22 mouse cellular contexts compared by ENCODE assay signal in the genomic region with DNA sequence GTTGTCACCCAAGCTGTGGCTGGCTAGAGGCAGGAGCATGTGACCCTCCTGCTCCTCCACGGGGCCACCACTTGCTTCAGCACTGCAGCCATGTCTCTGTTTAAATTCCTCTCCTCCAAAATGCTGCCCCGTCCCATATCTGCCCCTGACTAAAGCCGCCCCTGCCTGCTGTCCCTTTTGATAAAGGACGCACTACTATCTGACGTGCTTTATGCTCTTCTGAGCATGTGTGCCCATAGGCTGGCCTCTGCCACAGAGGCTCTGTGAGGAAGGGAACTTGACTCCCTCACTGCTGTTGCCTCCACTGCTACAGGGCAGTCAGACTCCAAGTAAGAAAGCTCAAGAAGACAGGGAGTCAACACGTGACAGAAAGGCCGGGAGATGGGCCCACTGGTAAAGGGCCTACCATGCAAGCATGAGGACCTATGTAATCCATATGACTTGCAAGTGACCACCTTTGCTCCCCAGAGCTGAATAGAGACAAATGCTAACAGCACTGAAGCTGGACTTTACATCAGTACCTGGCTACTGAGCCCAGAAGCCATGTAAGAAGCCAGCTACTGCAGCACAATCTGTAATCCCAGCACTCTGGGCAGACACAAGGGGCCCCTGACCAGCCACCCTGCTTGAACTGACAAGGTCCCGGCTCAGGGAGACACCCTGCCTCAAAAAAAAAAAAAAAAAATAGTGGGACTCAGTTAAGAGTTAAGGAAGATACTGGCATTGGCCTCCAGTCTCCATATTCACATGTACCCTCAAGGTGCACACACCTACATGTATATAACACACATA. TPM values are rescaled to one million over a fixed set of nuclear protein-coding genes. Genes with fewer than 3 reads are reported as not detected.
DNase-seq lines count a peak whose midpoint lies in the region; ATAC-seq and TF ChIP-seq lines count a peak whose summit lies in the region.
"Had no signal": no experiment of that assay in that cellular context is flagged by ENCODE, and none has a peak within 500 bp of the region (broad histone marks: within the 10 kb centered on the region; RNA-seq: fewer than 3 reads in every experiment).

No protein-coding gene starts in this region.

- no peaks in the 10 kb centered on the region for H3K9me3 ChIP-seq in heart, embryonic 10.5 days
- H3K9me3 ChIP-seq in MEL (replicated peaks; ENCODE audit: insufficient read depth, low read length) = no peaks in the 10 kb centered on the region
- H3K9me3 ChIP-seq in liver, embryonic 15.5 days (replicated peaks) = no peaks in the 10 kb centered on the region
- H3K9me3 ChIP-seq: megakaryocyte, embryonic 14.5 days had no signal

- H3K27ac ChIP-seq in heart, embryonic 10.5 days = peak overlapping the region; percentile 52; the same call in 1 of the 2 replicates
- no peak overlapping the region for H3K27ac ChIP-seq in heart, adult 2 months
- no peak overlapping the region for H3K27ac ChIP-seq in MEL (ENCODE audit: control insufficient read depth, low read depth, low read length)
- peak overlapping the region; percentile 93 for H3K27ac ChIP-seq in liver, embryonic 15.5 days (replicated peaks)

- H3K36me3 ChIP-seq in heart, embryonic 10.5 days = no peaks in the 10 kb centered on the region
- no peaks in the 10 kb centered on the region for H3K36me3 ChIP-seq in heart, adult 2 months (ENCODE audit: control insufficient read depth, insufficient read depth, low read length)
- no peaks in the 10 kb centered on the region for H3K36me3 ChIP-seq in MEL (ENCODE audit: control insufficient read depth in 1 of 2, insufficient read depth in 2 of 2, low read length in 2 of 2)
- H3K36me3 ChIP-seq in liver, embryonic 15.5 days (replicated peaks) = no peaks in the 10 kb centered on the region

- no peak for TF ChIP-seq POLR2A in heart, adult 2 months (IDR thresholded peaks at IDR 0.05; ENCODE audit: insufficient read depth, low read depth, low read length)
- TF ChIP-seq POLR2A in MEL (IDR thresholded peaks at IDR 0.05; ENCODE audit: control insufficient read depth in 1 of 2, insufficient read depth in 1 of 2, low read depth in 1 of 2, low read length in 2 of 2, poor library complexity in 1 of 2) = no peak

- TF ChIP-seq CTCF in heart, adult 2 months (IDR thresholded peaks at IDR 0.05) = no peak
- no peak for TF ChIP-seq CTCF in MEL (IDR thresholded peaks at IDR 0.05 in 2 of 3, conservative IDR thresholded peaks at IDR 0.05 in 1 of 3; ENCODE audit: control insufficient read depth in 1 of 3, insufficient read depth in 1 of 3, low read depth in 2 of 3, low read length in 3 of 3, poor library complexity in 1 of 3, severe bottlenecking in 1 of 3)

- peak overlapping the region; percentile 66 for H3K4me2 ChIP-seq in liver, embryonic 15.5 days

- peaks cover 14% of the 10 kb centered on the region for H3K4me1 ChIP-seq in heart, embryonic 10.5 days
- H3K4me1 ChIP-seq in heart, adult 2 months (ENCODE audit: control insufficient read depth, insufficient read depth, low read length) = no peaks in the 10 kb centered on the region
- H3K4me1 ChIP-seq in MEL (ENCODE audit: control insufficient read depth in 1 of 2, insufficient read depth in 2 of 2, low read length in 2 of 2) = no peaks in the 10 kb centered on the region; a peak in 1 of 4 replicates
- peaks cover 39% of the 10 kb centered on the region for H3K4me1 ChIP-seq in liver, embryonic 15.5 days (replicated peaks)

- intact Hi-C loops in heart, adult 2 months (cut with DNase I) = no loop called here

- 56% methylated on average over 8 of the region's 8 CpGs for WGBS in heart, embryonic 10.5 days
- WGBS in heart, adult 2 months = 87% methylated on average over 8 of the region's 8 CpGs
- WGBS in liver, embryonic 15.5 days (ENCODE audit: insufficient replicate concordance) = 19% methylated on average over 8 of the region's 8 CpGs

- DNase-seq in heart, embryonic 10.5 days (ENCODE audit: low spot score) = peak; percentile 87
- DNase-seq in heart, adult 2 months = no peak
- DNase-seq in MEL (ENCODE audit: low read depth, low spot score) = peak; percentile 29
- DNase-seq in frontal cortex, postnatal 14 days (ENCODE audit: low spot score in 2 of 2) = no peak
- no peak for DNase-seq in left cerebral cortex, adult 9 months (ENCODE audit: low spot score in 2 of 2)
- DNase-seq in adrenal gland, postnatal 36 days = no peak
- DNase-seq: adrenal gland, adult 2 months; cerebellum, adult 18-20 months; heart, postnatal 36 days; kidney, adult 2 months; kidney, postnatal 25 days had no signal

- H3K4me3 ChIP-seq in heart, embryonic 10.5 days = no peak overlapping the region
- no peak overlapping the region for H3K4me3 ChIP-seq in heart, adult 2 months
- no peak overlapping the region for H3K4me3 ChIP-seq in MEL (ENCODE audit: control insufficient read depth in 1 of 2, insufficient read depth in 1 of 2, low read depth in 2 of 2, low read length in 2 of 2)
- peak overlapping the region; percentile 14; the same call in 1 of the 2 replicates for H3K4me3 ChIP-seq in liver, embryonic 15.5 days (replicated peaks)
- H3K4me3 ChIP-seq: megakaryocyte, embryonic 14.5 days had no signal

- no peaks in the 10 kb centered on the region for H3K79me2 ChIP-seq in heart, adult 2 months (replicated peaks; ENCODE audit: control insufficient read depth, insufficient read depth, low read length)
- no peaks in the 10 kb centered on the region for H3K79me2 ChIP-seq in MEL (ENCODE audit: control insufficient read depth, insufficient read depth, low read length, poor library complexity)

- TF ChIP-seq RAD21 in MEL (IDR thresholded peaks at IDR 0.05; ENCODE audit: low read depth, low read length) = no peak

- peak; percentile 82 for ATAC-seq in erythroblast, adult 5-6 weeks (replicated peaks; ENCODE audit: low FRiP score, poor library complexity, severe bottlenecking)
- ATAC-seq in liver, embryonic 15.5 days (ENCODE audit: insufficient read depth) = peak; percentile 96
- ATAC-seq: forebrain, embryonic 14.5 days; hindbrain, embryonic 16.5 days; lung, postnatal 0 days had no signal

- H3K9ac ChIP-seq in heart, adult 2 months (ENCODE audit: low read depth, low read length) = no peak overlapping the region
- no peak overlapping the region for H3K9ac ChIP-seq in MEL (ENCODE audit: control insufficient read depth, low read depth, low read length, poor library complexity, severe bottlenecking)
- H3K9ac ChIP-seq in liver, embryonic 15.5 days = peak overlapping the region; percentile 49

- H3K27me3 ChIP-seq in heart, embryonic 10.5 days (ENCODE audit: insufficient read depth, poor library complexity, severe bottlenecking) = peaks cover 17% of the 10 kb centered on the region
- no peaks in the 10 kb centered on the region for H3K27me3 ChIP-seq in heart, adult 2 months (ENCODE audit: control insufficient read depth, insufficient read depth, low read length)
- H3K27me3 ChIP-seq in MEL (ENCODE audit: control insufficient read depth in 1 of 2, insufficient read depth in 2 of 2, low read length in 2 of 2) = peaks cover 0 to 6% of the 10 kb centered on the region in 2 experiments; a peak in 3 of 4 replicates
- no peaks in the 10 kb centered on the region for H3K27me3 ChIP-seq in liver, embryonic 15.5 days

- no peak for TF ChIP-seq EP300 in heart, adult 2 months (IDR thresholded peaks at IDR 0.05; ENCODE audit: insufficient read depth, low read depth, low read length)
- no peak for TF ChIP-seq EP300 in MEL (IDR thresholded peaks at IDR 0.05; ENCODE audit: low read depth in 1 of 2, low read length in 2 of 2)

TF ChIP-seq in MEL, 35 proteins besides CTCF, POLR2A, EP300 and RAD21:
- TF ChIP-seq JUND (IDR thresholded peaks at IDR 0.05; ENCODE audit: low read depth, low read length) (no peak), CHD2 (IDR thresholded peaks at IDR 0.05; ENCODE audit: low read length) (no peak), TBP (IDR thresholded peaks at IDR 0.05; ENCODE audit: low read depth, low read length) (no peak), KAT2A (conservative IDR thresholded peaks at IDR 0.05; ENCODE audit: low read depth, low read length) (no peak), TAL1 (IDR thresholded peaks at IDR 0.05; ENCODE audit: low read length) (0 out of 2 replicates have a peak, but pooled peaks have one; percentile 21)

RNA-seq across cellular contexts. Expression of a gene that starts 32.5 kb away (rescaled TPM):
- not detected in 2 replicates for polyA plus RNA-seq in heart, embryonic 10.5 days (2016; fragmentation: Nextera tagmentation; extraction: Ambion mirVana)
- not detected for total RNA-seq in heart, adult 2 months (2021)
- not detected in 2 replicates for polyA plus RNA-seq in heart, adult 2 months (2012; rRNA removed)
- not detected in 2 replicates for total RNA-seq in MEL (2012; rRNA removed)
- not detected for polyA plus RNA-seq in MEL (2012; ENCODE audit: insufficient read depth in 1 of 2, insufficient read length in 2 of 2, low read depth in 1 of 2, low replicate concordance in 2 of 2, missing spikeins in 1 of 2)
- not detected in 2 replicates for total RNA-seq in erythroblast, adult 5-6 weeks (2015; ENCODE audit: low replicate concordance)
- not detected in 2 replicates for total RNA-seq in erythroblast, adult 5-6 weeks (2017; ENCODE audit: low replicate concordance)
- not detected in 2 replicates for polyA plus RNA-seq in liver, embryonic 15.5 days (2015; fragmentation: Nextera tagmentation; extraction: Ambion mirVana)
- not detected for total RNA-seq in adrenal gland, postnatal 36 days (2021)
- total RNA-seq: adrenal gland, adult 2 months; heart, adult 8-10 months; heart, postnatal 36 days; layer of hippocampus, postnatal 10 days had no signal
- polyA plus RNA-seq: adrenal gland, adult 2 months; brain, embryonic 14.5 days; cortical plate, adult 2 months; forebrain, embryonic 14.5 days; hindbrain, embryonic 16.5 days; kidney, adult 2 months; lung, postnatal 0 days; neural tube, embryonic 11.5 days had no signal

RNA-seq across cellular contexts. Expression of a gene that starts 39.9 kb away (rescaled TPM):
- 4.9 and 5.0 TPM in 2 replicates for polyA plus RNA-seq in heart, embryonic 10.5 days (2016; fragmentation: Nextera tagmentation; extraction: Ambion mirVana)
- total RNA-seq in heart, adult 2 months (2021) = 1 to 10 TPM in 1 of 2 experiments, under 1 TPM in 1; 0.47 to 1.6 TPM
- polyA plus RNA-seq in heart, adult 2 months (2012; rRNA removed) = 0.64 and 1.3 TPM in 2 replicates
- total RNA-seq in MEL (2012; rRNA removed) = 0.20 and 0.62 TPM in 2 replicates
- polyA plus RNA-seq in MEL (2012; ENCODE audit: insufficient read depth in 1 of 2, insufficient read length in 2 of 2, low read depth in 1 of 2, low replicate concordance in 2 of 2, missing spikeins in 1 of 2) = 1 to 10 TPM in 1 of 2 experiments, not detected in 1; 5.1 TPM
- 138 and 159 TPM in 2 replicates for total RNA-seq in erythroblast, adult 5-6 weeks (2015; ENCODE audit: low replicate concordance)
- total RNA-seq in erythroblast, adult 5-6 weeks (2017; ENCODE audit: low replicate concordance) = 126 and 164 TPM in 2 replicates
- polyA plus RNA-seq in liver, embryonic 15.5 days (2015; fragmentation: Nextera tagmentation; extraction: Ambion mirVana) = 16.8 and 23.3 TPM in 2 replicates
- total RNA-seq in adrenal gland, postnatal 36 days (2021) = under 1 TPM; 0.70 to 0.76 TPM

Comparison
In these comparisons a context has a peak if more than half of its experiments do, and no peak if none do; other contexts are left out.
1. DNase-seq: peak in heart, embryonic 10.5 days (single experiment) and MEL (single experiment); none in heart, adult 2 months (0 of 2), frontal cortex, postnatal 14 days (0 of 2), left cerebral cortex, adult 9 months (0 of 2) and adrenal gland, postnatal 36 days (0 of 2).
2. H3K27ac ChIP-seq: peak in heart, embryonic 10.5 days (single experiment) and liver, embryonic 15.5 days (single experiment); none in heart, adult 2 months (single experiment) and MEL (single experiment).
3. RNA of a gene that starts 39.9 kb away (total RNA-seq): 126 to 164 TPM in erythroblast, adult 5-6 weeks; 0.47 to 1.6 TPM in heart, adult 2 months, 0.70 to 0.76 TPM in adrenal gland, postnatal 36 days and 0.20 to 0.62 TPM in MEL; every median in the first group is over 10 times any median in the second.